Mouse (Mus musculus) urinary bladder, postnatal 36 days (tissue): Measurements from ENCODE around the gene Col9a2.

ENCODE experiments used
- DNase-seq, 2 experiments: peaks; one replicate each; pipeline ENCODE4 v3.0.0; 2022; ENCODE audit warnings: low spot score in 2 of 2, mixed read lengths in 1 of 2

The Col9a2 gene

DNA sequence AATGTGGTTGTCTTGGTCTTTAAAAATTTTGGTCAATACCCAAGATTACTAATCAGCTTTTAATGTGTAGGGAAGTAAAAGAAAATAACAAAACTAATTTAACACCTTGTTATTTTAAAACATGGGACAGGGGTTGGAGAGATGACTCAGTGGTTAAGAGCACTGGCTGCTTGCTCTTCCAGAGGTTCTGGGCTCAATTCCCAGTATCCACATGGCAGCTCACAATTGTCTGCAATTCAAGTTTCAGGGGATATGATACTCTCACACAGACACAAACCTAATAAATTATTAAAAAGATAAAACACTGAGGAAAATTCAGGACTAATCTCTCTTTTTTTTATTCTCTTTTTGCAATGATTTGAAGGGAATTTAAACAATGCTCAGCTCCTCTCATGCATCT, 45.3 kb downstream of the Col9a2 start:
- no peak for DNase-seq

DNA sequence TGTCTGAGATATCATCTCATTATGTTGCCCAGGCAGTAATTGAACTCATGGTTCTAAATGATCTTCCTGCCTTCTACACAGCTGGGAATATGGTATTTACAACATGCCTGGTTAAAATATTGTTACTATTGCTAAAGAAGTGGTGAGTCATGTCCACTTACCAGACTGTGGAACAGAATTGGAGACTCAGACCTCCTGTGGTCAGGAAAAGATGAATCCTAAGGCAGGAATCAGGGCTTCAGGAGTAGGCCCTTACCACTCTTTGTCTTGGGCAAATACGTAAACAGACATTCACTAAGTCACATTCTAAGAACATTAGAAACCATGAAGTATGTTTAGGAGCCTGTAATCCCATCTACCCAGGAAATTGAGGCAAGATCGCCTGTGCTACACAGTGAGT, 49.5 kb downstream of the Col9a2 start:
- DNase-seq, result no peak

DNA sequence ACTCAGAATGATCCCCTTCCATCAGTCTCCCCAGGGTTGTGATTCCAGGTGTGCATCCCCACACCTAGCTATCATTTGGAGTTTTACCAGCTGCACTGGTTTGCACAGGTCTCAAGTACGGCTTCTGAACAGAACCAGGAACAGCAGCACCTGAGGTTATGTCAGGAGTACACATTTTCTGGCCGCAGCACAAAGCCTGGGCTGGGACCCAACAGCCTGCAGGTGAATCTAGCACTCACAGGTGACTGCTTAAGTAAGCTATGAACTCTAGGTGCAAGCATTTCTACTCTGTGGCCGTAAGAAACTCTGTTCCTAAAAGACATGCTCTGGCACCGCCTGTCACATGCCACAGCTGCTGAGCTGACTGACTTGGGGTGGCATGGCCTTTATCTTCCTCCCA, 51.0 kb downstream of the Col9a2 start:
- no peak for DNase-seq

DNA sequence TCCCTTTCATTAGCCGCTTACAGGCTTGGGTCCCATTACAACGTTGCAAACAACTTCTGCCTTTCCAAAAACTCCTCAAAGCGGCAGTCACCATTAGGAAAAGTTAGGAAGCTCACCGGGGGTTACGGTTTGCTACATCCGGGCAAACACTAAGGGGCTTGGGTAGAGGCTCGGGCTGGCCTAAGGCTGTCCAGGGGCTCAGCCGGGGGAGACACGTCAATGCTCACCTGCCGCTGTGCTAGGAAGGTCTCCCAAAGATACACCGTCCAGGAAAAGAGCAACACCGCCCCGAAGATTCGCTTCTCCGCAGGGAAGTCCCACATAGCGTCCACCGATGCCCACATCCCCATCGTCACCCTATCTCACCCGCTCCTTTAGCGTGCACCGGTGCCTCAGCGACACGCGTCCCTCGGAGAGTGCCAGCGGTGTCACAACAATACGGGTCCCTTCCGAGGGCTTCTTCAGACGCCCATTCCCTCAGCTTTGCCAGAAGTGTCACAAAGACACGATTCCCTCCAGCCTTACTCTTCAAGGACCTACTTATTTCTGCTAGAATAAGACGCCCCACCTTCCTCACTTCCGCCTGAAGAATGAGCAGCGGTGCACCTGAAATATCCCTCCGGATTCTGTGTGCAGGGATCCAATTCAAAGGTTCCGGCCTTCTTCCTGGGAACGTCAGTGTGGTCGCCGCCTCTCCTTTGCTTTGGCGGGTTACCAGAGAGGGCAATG, 58.6 kb downstream of the Col9a2 start, which contains the start of gene Zmpste24:
Zmpste24 (minus strand) TSS at position 592 of the 729 bp plus-strand sequence.
- DNase-seq, result peak; percentile 73 to 75

DNA sequence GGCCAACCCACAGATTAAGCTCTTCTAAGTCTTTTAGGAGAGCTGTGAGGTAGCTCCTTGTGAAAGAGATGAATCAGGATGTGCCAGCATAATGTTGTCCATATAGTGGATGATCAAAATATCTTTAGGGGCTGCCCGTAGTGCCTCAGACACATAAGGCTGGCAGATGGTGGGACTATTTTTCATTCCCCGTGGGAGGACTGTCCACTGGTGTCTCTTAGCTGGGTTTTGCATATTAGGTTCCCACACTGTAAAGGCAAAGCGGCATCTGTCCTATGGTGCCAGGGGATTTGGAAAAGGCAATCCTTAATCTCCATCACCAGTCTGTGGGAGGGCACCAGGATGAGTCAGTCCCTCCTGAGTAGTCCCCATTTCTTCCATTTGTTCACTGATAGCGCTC, 64.1 kb downstream of the Col9a2 start:
- no peak for DNase-seq
